Mouse (Mus musculus): ENCODE measurements around the gene Cideb.

DNA sequence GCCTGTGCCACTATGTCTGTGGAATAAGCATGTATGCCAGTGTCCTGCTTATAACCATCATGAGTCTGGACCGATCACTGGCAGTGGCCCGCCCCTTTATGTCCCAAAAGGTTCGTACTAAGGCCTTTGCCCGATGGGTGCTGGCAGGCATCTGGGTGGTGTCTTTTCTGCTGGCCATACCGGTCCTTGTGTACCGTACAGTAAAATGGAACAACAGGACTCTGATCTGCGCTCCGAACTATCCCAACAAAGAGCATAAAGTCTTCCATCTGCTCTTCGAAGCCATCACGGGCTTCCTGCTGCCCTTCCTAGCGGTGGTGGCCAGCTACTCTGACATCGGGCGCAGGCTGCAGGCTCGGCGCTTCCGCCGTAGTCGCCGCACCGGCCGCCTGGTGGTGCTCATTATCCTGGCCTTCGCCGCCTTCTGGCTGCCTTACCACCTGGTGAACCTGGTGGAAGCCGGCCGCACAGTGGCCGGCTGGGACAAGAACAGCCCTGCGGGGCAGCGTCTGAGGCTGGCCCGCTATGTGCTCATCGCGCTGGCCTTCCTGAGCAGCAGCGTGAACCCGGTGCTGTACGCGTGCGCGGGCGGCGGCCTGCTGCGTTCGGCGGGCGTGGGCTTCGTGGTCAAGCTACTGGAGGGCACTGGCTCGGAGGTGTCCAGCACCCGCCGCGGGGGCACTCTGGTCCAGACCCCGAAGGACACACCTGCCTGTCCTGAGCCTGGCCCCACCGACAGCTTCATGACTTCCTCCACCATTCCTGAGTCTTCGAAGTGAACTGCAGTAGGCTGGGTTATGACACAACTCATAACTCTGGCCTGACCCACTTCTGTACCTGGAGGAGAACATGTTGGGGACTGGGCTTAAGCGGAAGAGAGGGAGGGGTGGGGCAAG is 9.5 kb upstream of the Cideb start:
- TF ChIP-seq POLR2A (IDR thresholded peaks at IDR 0.05; ENCODE audit: borderline replicate concordance, control insufficient read depth, low read depth, low read length) (no peak), CTCF (IDR thresholded peaks at IDR 0.05; ENCODE audit: control insufficient read depth, insufficient read depth, low read length) (peak; percentile 41)
